Comparison of ENCODE assay signal across 19 mouse cellular contexts in genomic region chr11:44354860-44355470, GRCm38 (mm10). TPM values are rescaled to one million over a fixed set of nuclear protein-coding genes. Genes with fewer than 3 reads are reported as not detected.
A peak's percentile ranks its signal among the peaks of the same experiment; 100 is the strongest.
DNase-seq lines count a peak whose midpoint lies in the region; ATAC-seq lines count a peak whose summit lies in the region.
"Had no signal": no experiment of that assay in that cellular context is flagged by ENCODE, and none has a peak within 500 bp of the region (broad histone marks: within the 10 kb centered on the region; RNA-seq: fewer than 3 reads in every experiment).

No protein-coding gene starts in this region.

- peak; percentile 66 for ATAC-seq in megakaryocyte progenitor cell, adult 5-6 weeks (replicated peaks; ENCODE audit: poor library complexity)
- ATAC-seq: activated CD4-positive, CD25-positive, alpha-beta regulatory T cell, adult 4 months; forebrain, embryonic 15.5 days; hindbrain, embryonic 16.5 days; Patski had no signal

- peak; percentile 8 for DNase-seq in cerebellum, adult 9-10 months
- DNase-seq in cerebellum, postnatal 4 days (ENCODE audit: low spot score in 2 of 2), result no peak
- DNase-seq in right cerebral cortex, adult 18-20 months, result peak; percentile 4
- DNase-seq in right cerebral cortex, postnatal 4 days, result no peak
- DNase-seq in adrenal gland, postnatal 14 days, result no peak
- no peak for DNase-seq in left cerebral cortex, postnatal 25 days (ENCODE audit: low spot score in 2 of 2)
- DNase-seq: adrenal gland, postnatal 25 days; cerebellum, adult 11 months; cerebellum, adult 8-10 months; cerebellum, postnatal 25 days; gastrocnemius, postnatal 14 days; heart, postnatal 4 days had no signal

- intact Hi-C loops in left cerebral cortex, postnatal 25 days (cut with DNase I), result no loop called here

RNA-seq across cellular contexts. Expression of gene Il12b, which starts 44.9 kb away (rescaled TPM):
- not detected in 2 replicates for total RNA-seq in megakaryocyte progenitor cell, adult 5-6 weeks (2015)
- total RNA-seq in megakaryocyte progenitor cell, adult 5-6 weeks (2017), result not detected in 2 replicates
- not detected in 2 replicates for total RNA-seq in adrenal gland, postnatal 14 days (2021)
- total RNA-seq in left cerebral cortex, postnatal 25 days (2021), result not detected
- total RNA-seq: adrenal gland, adult 18-20 months; adrenal gland, postnatal 25 days; gastrocnemius, adult 18-20 months; gastrocnemius, postnatal 14 days; heart, postnatal 4 days had no signal

Comparison
In these comparisons a context has a peak if more than half of its experiments do, and no peak if none do; other contexts are left out.
1. DNase-seq: peak in cerebellum, adult 9-10 months (single experiment) and right cerebral cortex, adult 18-20 months (single experiment); none in cerebellum, postnatal 4 days (0 of 2), right cerebral cortex, postnatal 4 days (single experiment), adrenal gland, postnatal 14 days (single experiment) and left cerebral cortex, postnatal 25 days (0 of 2).